18 mouse cellular contexts compared by ENCODE assay signal in the genomic region with DNA sequence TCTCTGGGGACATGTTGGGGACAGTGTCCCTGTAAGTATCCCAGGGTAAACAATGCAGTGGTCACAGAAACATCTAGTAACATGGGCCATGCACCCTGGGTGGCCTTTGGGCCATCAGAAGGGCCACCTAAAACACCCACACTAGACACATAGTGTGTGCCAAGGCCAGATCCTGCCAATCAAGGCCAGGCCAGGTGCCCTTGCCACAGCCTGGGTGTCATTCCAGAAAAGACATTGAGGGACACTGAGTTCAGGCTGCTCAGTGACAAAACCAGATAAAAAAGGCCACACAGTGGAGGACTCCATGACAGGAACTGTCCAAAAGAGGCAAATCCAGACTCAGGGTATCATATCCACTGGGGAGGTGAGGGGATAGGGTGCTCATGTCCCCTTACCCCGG. TPM values are rescaled to one million over a fixed set of nuclear protein-coding genes. Genes with fewer than 3 reads are reported as not detected.
A peak's percentile ranks its signal among the peaks of the same experiment; 100 is the strongest.
DNase-seq lines count a peak whose midpoint lies in the region; ATAC-seq and TF ChIP-seq lines count a peak whose summit lies in the region.
"Had no signal": no experiment of that assay in that cellular context is flagged by ENCODE, and none has a peak within 500 bp of the region (broad histone marks: within the 10 kb centered on the region; RNA-seq: fewer than 3 reads in every experiment).

No protein-coding gene starts in this region.

- H3K4me2 ChIP-seq in hindbrain, postnatal 0 days (ENCODE audit: low read depth, low read length), result no peak overlapping the region
- H3K4me2 ChIP-seq: embryonic facial prominence, embryonic 12.5 days; intestine, embryonic 15.5 days; limb, embryonic 15.5 days had no signal

- no peaks in the 10 kb centered on the region for H3K36me3 ChIP-seq in liver, adult 2 months (ENCODE audit: control insufficient read depth, insufficient read depth, low read length)
- peaks cover 17% of the 10 kb centered on the region for H3K36me3 ChIP-seq in hindbrain, postnatal 0 days (ENCODE audit: insufficient read depth, low read length)

- TF ChIP-seq POLR2A in cerebellum, adult 2 months (IDR thresholded peaks at IDR 0.05; ENCODE audit: borderline replicate concordance, insufficient read depth, low read length), result no peak
- no peak for TF ChIP-seq POLR2A in liver, adult 2 months (IDR thresholded peaks at IDR 0.05; ENCODE audit: extremely low read depth, insufficient read depth, low read length)

- no peak overlapping the region for H3K9ac ChIP-seq in liver, adult 2 months (ENCODE audit: low read depth, low read length)
- H3K9ac ChIP-seq in hindbrain, postnatal 0 days (replicated peaks; ENCODE audit: low read length), result no peak overlapping the region
- H3K9ac ChIP-seq: intestine, embryonic 15.5 days; limb, embryonic 15.5 days had no signal

- no peak overlapping the region for H3K4me3 ChIP-seq in cerebellum, adult 2 months (replicated peaks; ENCODE audit: insufficient read depth, low read depth, low read length)
- H3K4me3 ChIP-seq in liver, adult 2 months (ENCODE audit: insufficient read depth, low read depth, low read length), result no peak overlapping the region
- no peak overlapping the region for H3K4me3 ChIP-seq in hindbrain, postnatal 0 days (ENCODE audit: low read length)
- H3K4me3 ChIP-seq: embryonic facial prominence, embryonic 12.5 days; intestine, embryonic 15.5 days; limb, embryonic 10.5 days; limb, embryonic 15.5 days had no signal

- H3K27ac ChIP-seq in cerebellum, adult 2 months (ENCODE audit: insufficient read depth, low read length), result no peak overlapping the region
- no peak overlapping the region for H3K27ac ChIP-seq in liver, adult 2 months (replicated peaks; ENCODE audit: insufficient read depth, low read depth, low read length)
- no peak overlapping the region for H3K27ac ChIP-seq in hindbrain, postnatal 0 days
- H3K27ac ChIP-seq: embryonic facial prominence, embryonic 12.5 days; intestine, embryonic 15.5 days; kidney, postnatal 0 days; limb, embryonic 10.5 days; limb, embryonic 15.5 days had no signal

- peak; percentile 29 for DNase-seq in cerebellum, adult 9-11 months
- DNase-seq in cerebellum, adult 2 months, result no peak
- peak; percentile 72 for DNase-seq in liver, adult 2 months (ENCODE audit: extremely low read depth, low read depth, low spot score)
- no peak for DNase-seq in liver
- DNase-seq in thymus, postnatal 14 days, result peak; percentile 6
- DNase-seq in thymus, postnatal 10 days (ENCODE audit: low spot score in 2 of 2), result no peak
- no peak for DNase-seq in hindbrain, postnatal 0 days (ENCODE audit: low spot score)
- DNase-seq in right cerebral cortex, postnatal 36 days (ENCODE audit: low spot score in 2 of 2), result no peak
- DNase-seq: cerebellum, adult 9-10 months; layer of hippocampus, postnatal 36 days had no signal

- H3K4me1 ChIP-seq in cerebellum, adult 2 months (ENCODE audit: control insufficient read depth, insufficient read depth, low read length), result peaks cover 18% of the 10 kb centered on the region
- peaks cover 16% of the 10 kb centered on the region for H3K4me1 ChIP-seq in liver, adult 2 months (ENCODE audit: control insufficient read depth, insufficient read depth, low read length)
- 0 out of 2 replicates have a peak, but pooled peaks cover 5% of the 10 kb centered on the region for H3K4me1 ChIP-seq in hindbrain, postnatal 0 days (ENCODE audit: insufficient read depth, low read length)

- H3K79me2 ChIP-seq in liver, adult 2 months (ENCODE audit: control insufficient read depth, insufficient read depth, low read length), result no peaks in the 10 kb centered on the region

- no peaks in the 10 kb centered on the region for H3K9me3 ChIP-seq in hindbrain, postnatal 0 days (ENCODE audit: low read length)
- H3K9me3 ChIP-seq: embryonic facial prominence, embryonic 12.5 days; intestine, embryonic 15.5 days; limb, embryonic 10.5 days; limb, embryonic 15.5 days had no signal

- H3K27me3 ChIP-seq in cerebellum, adult 2 months (ENCODE audit: control insufficient read depth, insufficient read depth, low read length), result no peaks in the 10 kb centered on the region
- no peaks in the 10 kb centered on the region for H3K27me3 ChIP-seq in liver, adult 2 months (ENCODE audit: control insufficient read depth, insufficient read depth, low read length)
- H3K27me3 ChIP-seq in hindbrain, postnatal 0 days (ENCODE audit: insufficient read depth, low read length), result no peaks in the 10 kb centered on the region
- H3K27me3 ChIP-seq: embryonic facial prominence, embryonic 12.5 days; intestine, embryonic 15.5 days; limb, embryonic 15.5 days; Patski had no signal

- ATAC-seq in hindbrain, postnatal 0 days, result no peak
- ATAC-seq: forebrain, embryonic 14.5 days; hindbrain, embryonic 16.5 days; Patski had no signal

- WGBS in cerebellum, adult 2 months, result 88% methylated on average over 1 of the region's 1 CpGs
- 31% methylated on average over 1 of the region's 1 CpGs for WGBS in liver, adult 2 months
- 100% methylated on average over 1 of the region's 1 CpGs for WGBS in hindbrain, postnatal 0 days

- no peak for TF ChIP-seq CTCF in cerebellum, adult 2 months (IDR thresholded peaks at IDR 0.05; ENCODE audit: borderline replicate concordance, insufficient read depth, low read depth, low read length)
- TF ChIP-seq CTCF in liver, adult 2 months (IDR thresholded peaks at IDR 0.05; ENCODE audit: low read depth, low read length), result no peak
- TF ChIP-seq CTCF in hindbrain, postnatal 0 days (IDR thresholded peaks at IDR 0.05; ENCODE audit: low read depth), result no peak

RNA-seq across cellular contexts. Expression of a gene that starts 5.7 kb away (rescaled TPM):
- 59.3 and 64.4 TPM in 2 replicates for polyA plus RNA-seq in cerebellum, adult 2 months (2012; rRNA removed)
- total RNA-seq in liver, adult 2 months (2014; rRNA removed), result 88.6 and 119 TPM in 2 replicates
- polyA plus RNA-seq in liver, adult 2 months (2012; rRNA removed), result 87.0 and 116 TPM in 2 replicates
- total RNA-seq in hindbrain, postnatal 0 days (2014; rRNA removed), result 84.5 and 95.4 TPM in 2 replicates
- polyA plus RNA-seq in hindbrain, postnatal 0 days (2015; fragmentation: Nextera tagmentation; extraction: Ambion mirVana), result 38.2 and 40.5 TPM in 2 replicates

RNA-seq across cellular contexts. Expression of a gene that starts 18.1 kb away (rescaled TPM):
- 12.6 and 14.2 TPM in 2 replicates for polyA plus RNA-seq in cerebellum, adult 2 months (2012; rRNA removed)
- 3.5 and 5.2 TPM in 2 replicates for total RNA-seq in liver, adult 2 months (2014; rRNA removed)
- 6.1 TPM in 2 replicates for polyA plus RNA-seq in liver, adult 2 months (2012; rRNA removed)
- 68.3 and 76.4 TPM in 2 replicates for total RNA-seq in hindbrain, postnatal 0 days (2014; rRNA removed)
- polyA plus RNA-seq in hindbrain, postnatal 0 days (2015; fragmentation: Nextera tagmentation; extraction: Ambion mirVana), result 37.2 and 38.8 TPM in 2 replicates

RNA-seq across cellular contexts. Expression of a gene that starts 18.3 kb away (rescaled TPM):
- polyA plus RNA-seq in cerebellum, adult 2 months (2012; rRNA removed), result 112 and 117 TPM in 2 replicates
- 17.2 and 18.3 TPM in 2 replicates for total RNA-seq in liver, adult 2 months (2014; rRNA removed)
- polyA plus RNA-seq in liver, adult 2 months (2012; rRNA removed), result 42.5 and 49.7 TPM in 2 replicates
- total RNA-seq in hindbrain, postnatal 0 days (2014; rRNA removed), result 31.1 and 31.6 TPM in 2 replicates
- 46.7 and 52.2 TPM in 2 replicates for polyA plus RNA-seq in hindbrain, postnatal 0 days (2015; fragmentation: Nextera tagmentation; extraction: Ambion mirVana)

RNA-seq across cellular contexts. Expression of a gene that starts 26.8 kb away (rescaled TPM):
- 106 and 108 TPM in 2 replicates for polyA plus RNA-seq in cerebellum, adult 2 months (2012; rRNA removed)
- 16.2 and 19.7 TPM in 2 replicates for total RNA-seq in liver, adult 2 months (2014; rRNA removed)
- 36.1 and 36.8 TPM in 2 replicates for polyA plus RNA-seq in liver, adult 2 months (2012; rRNA removed)
- 209 and 213 TPM in 2 replicates for total RNA-seq in hindbrain, postnatal 0 days (2014; rRNA removed)
- 81.9 and 82.8 TPM in 2 replicates for polyA plus RNA-seq in hindbrain, postnatal 0 days (2015; fragmentation: Nextera tagmentation; extraction: Ambion mirVana)

RNA-seq across cellular contexts. Expression of a gene that starts 58.4 kb away (rescaled TPM):
- polyA plus RNA-seq in cerebellum, adult 2 months (2012; rRNA removed), result 175 and 189 TPM in 2 replicates
- 22.3 and 35.2 TPM in 2 replicates for total RNA-seq in liver, adult 2 months (2014; rRNA removed)
- 38.1 and 49.2 TPM in 2 replicates for polyA plus RNA-seq in liver, adult 2 months (2012; rRNA removed)
- total RNA-seq in hindbrain, postnatal 0 days (2014; rRNA removed), result 195 and 201 TPM in 2 replicates
- polyA plus RNA-seq in hindbrain, postnatal 0 days (2015; fragmentation: Nextera tagmentation; extraction: Ambion mirVana), result 99.2 and 99.7 TPM in 2 replicates

Comparison
In these comparisons a context has a peak if more than half of its experiments do, and no peak if none do; other contexts are left out.
1. DNase-seq: peak in cerebellum, adult 9-11 months (single experiment), liver, adult 2 months (single experiment) and thymus, postnatal 14 days (single experiment); none in cerebellum, adult 2 months (0 of 2), liver (single experiment), thymus, postnatal 10 days (0 of 2), hindbrain, postnatal 0 days (single experiment) and right cerebral cortex, postnatal 36 days (0 of 2).